In genomic region chr9:111438904-111439835, GRCm38 (mm10) we compare ENCODE assay signal across 8 mouse cellular contexts. TPM values are rescaled to one million over a fixed set of nuclear protein-coding genes. Genes with fewer than 3 reads are reported as not detected.
DNase-seq lines count a peak whose midpoint lies in the region; ATAC-seq and TF ChIP-seq lines count a peak whose summit lies in the region.

Gene Dclk3, plus strand, starts transcription at chr9:111439081.

- no peak within 1 kb of the TSS for H3K27ac ChIP-seq in liver, embryonic 11.5 days (ENCODE audit: low read depth, low read length)
- H3K27ac ChIP-seq in midbrain, postnatal 0 days (ENCODE audit: low read depth, low read length) = 0 out of 2 replicates have a peak within 1 kb of the TSS, but pooled peaks have one; percentile 18

- peaks cover 33% of the 10 kb centered on the region for H3K27me3 ChIP-seq in liver, embryonic 11.5 days (replicated peaks; ENCODE audit: control insufficient read depth, insufficient read depth, low read length)
- H3K27me3 ChIP-seq in midbrain, postnatal 0 days (ENCODE audit: insufficient read depth, low read length) = peaks cover 3% of the 10 kb centered on the region; the same call in 1 of the 2 replicates

- ATAC-seq in cerebellum, adult (ENCODE audit: insufficient number of reproducible peaks, low FRiP score, low TSS enrichment) = no peak
- ATAC-seq in liver, embryonic 11.5 days (replicated peaks; ENCODE audit: low FRiP score) = peak; percentile 71
- ATAC-seq in midbrain, postnatal 0 days (ENCODE audit: low FRiP score) = no peak; the same call in 1 of the 2 replicates

- WGBS in liver, embryonic 11.5 days = 5% methylated on average over 40 of the region's 57 CpGs
- 2% methylated on average over 37 of the region's 57 CpGs for WGBS in midbrain, postnatal 0 days

- H3K9me3 ChIP-seq in liver, embryonic 11.5 days (ENCODE audit: control insufficient read depth, low read length) = no peaks in the 10 kb centered on the region
- H3K9me3 ChIP-seq in midbrain, postnatal 0 days (ENCODE audit: low read length) = no peaks in the 10 kb centered on the region

- H3K4me3 ChIP-seq in liver, embryonic 11.5 days (ENCODE audit: low read depth, low read length) = peak within 1 kb of the TSS; percentile 39
- peak within 1 kb of the TSS; percentile 56 for H3K4me3 ChIP-seq in midbrain, postnatal 0 days (ENCODE audit: low read depth, low read length)

- H3K36me3 ChIP-seq in liver, embryonic 11.5 days (ENCODE audit: control insufficient read depth, insufficient read depth, low read length) = no peaks in the 10 kb centered on the region
- H3K36me3 ChIP-seq in midbrain, postnatal 0 days (ENCODE audit: insufficient read depth, low read length) = no peaks in the 10 kb centered on the region

- TF ChIP-seq CTCF in midbrain, postnatal 0 days (IDR thresholded peaks at IDR 0.05) = peak; percentile 30; the same call in 1 of the 2 replicates

- DNase-seq in cerebellum, postnatal 14 days = peak; percentile 21 to 22
- DNase-seq in adrenal gland, postnatal 14 days = peak; percentile 73
- peak; percentile 41 for DNase-seq in gastrocnemius, postnatal 10 days
- peak; percentile 70 for DNase-seq in kidney, adult 11 months
- peak; percentile 39 for DNase-seq in liver, embryonic 11.5 days (ENCODE audit: low spot score)
- no peak for DNase-seq in midbrain, postnatal 0 days (ENCODE audit: low spot score)
- peak; percentile 44 for DNase-seq in yolk sac, embryonic 10.5 days (ENCODE audit: low spot score)

- H3K4me2 ChIP-seq in liver, embryonic 11.5 days = peak within 1 kb of the TSS; percentile 67
- H3K4me2 ChIP-seq in midbrain, postnatal 0 days (ENCODE audit: low read depth, low read length, poor library complexity, severe bottlenecking) = peak within 1 kb of the TSS; percentile 57

- H3K9ac ChIP-seq in liver, embryonic 11.5 days (ENCODE audit: low read depth, low read length) = no peak within 1 kb of the TSS
- peak within 1 kb of the TSS; percentile 69 for H3K9ac ChIP-seq in midbrain, postnatal 0 days (replicated peaks; ENCODE audit: low read length, poor library complexity, severe bottlenecking)

- H3K4me1 ChIP-seq in liver, embryonic 11.5 days (replicated peaks; ENCODE audit: control insufficient read depth, insufficient read depth, low read length) = no peaks in the 10 kb centered on the region
- no peaks in the 10 kb centered on the region for H3K4me1 ChIP-seq in midbrain, postnatal 0 days (ENCODE audit: insufficient read depth, low read length)

RNA-seq across cellular contexts. Expression of gene Dclk3, which starts in this region (rescaled TPM):
- total RNA-seq in adrenal gland, postnatal 14 days (2021) = 1.2 and 1.5 TPM in 2 replicates
- total RNA-seq in gastrocnemius, postnatal 10 days (2021) = 1 to 10 TPM; 1.2 to 1.4 TPM
- polyA plus RNA-seq in liver, embryonic 11.5 days (2014; fragmentation: Nextera tagmentation; extraction: Ambion mirVana) = 0.07 and 0.19 TPM in 2 replicates
- 10.5 and 10.7 TPM in 2 replicates for total RNA-seq in midbrain, postnatal 0 days (2014; rRNA removed)
- polyA plus RNA-seq in midbrain, postnatal 0 days (2015; fragmentation: Nextera tagmentation; extraction: Ambion mirVana) = 6.5 and 7.4 TPM in 2 replicates

Comparison
In these comparisons a context has a peak if more than half of its experiments do, and no peak if none do; other contexts are left out.
1. Peak in DNase-seq, ATAC-seq, H3K4me3 ChIP-seq and H3K4me2 ChIP-seq in liver, embryonic 11.5 days; RNA of the gene not detected or under 1 TPM.